ENCODE assay signal across 8 mouse cellular contexts in the genomic region with DNA sequence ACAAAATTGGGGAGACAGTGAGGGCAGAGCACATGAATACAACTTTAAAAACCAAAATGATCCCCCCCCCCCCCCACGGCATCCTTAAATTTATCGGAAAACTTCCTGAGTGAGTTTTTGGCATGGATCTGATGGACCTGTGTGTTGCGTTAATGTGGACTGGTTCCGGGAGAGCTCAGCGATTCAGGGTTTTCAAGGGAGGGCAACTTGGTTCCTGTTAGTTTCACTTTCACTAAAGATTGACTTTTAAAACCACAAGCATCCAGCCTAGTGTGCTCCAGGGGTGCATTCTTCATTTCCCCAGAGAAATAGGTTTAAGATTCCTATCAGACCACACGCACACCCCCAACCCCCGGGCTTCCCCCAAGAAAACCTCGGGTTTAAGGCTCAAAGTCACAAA. TPM values are rescaled to one million over a fixed set of nuclear protein-coding genes. Genes with fewer than 3 reads are reported as not detected.
DNase-seq lines count a peak whose midpoint lies in the region; ATAC-seq and TF ChIP-seq lines count a peak whose summit lies in the region.

No protein-coding gene starts in this region.

- no peaks in the 10 kb centered on the region for H3K9me3 ChIP-seq in ES-E14 (ENCODE audit: control insufficient read depth, insufficient read depth, low read depth, low read length)
- H3K9me3 ChIP-seq in kidney, embryonic 15.5 days (replicated peaks) = no peaks in the 10 kb centered on the region

- no peaks in the 10 kb centered on the region for H3K36me3 ChIP-seq in ES-E14 (ENCODE audit: control insufficient read depth, insufficient read depth, low read length, poor library complexity, severe bottlenecking)
- peaks cover 8% of the 10 kb centered on the region; the same call in 1 of the 2 replicates for H3K36me3 ChIP-seq in kidney, embryonic 15.5 days

- peak overlapping the region; percentile 84 for H3K4me2 ChIP-seq in kidney, embryonic 15.5 days

- peak overlapping the region; percentile 67 to 88; a peak in 3 of 4 replicates for H3K4me3 ChIP-seq in ES-E14 (ENCODE audit: insufficient read depth in 1 of 2, low read depth in 1 of 2, low read length in 2 of 2, poor library complexity in 1 of 2, severe bottlenecking in 1 of 2)
- peak overlapping the region; percentile 87 for H3K4me3 ChIP-seq in kidney, embryonic 15.5 days (replicated peaks)

- 22% methylated on average over 8 of the region's 8 CpGs for WGBS in kidney, embryonic 15.5 days

- no peak for ATAC-seq in kidney, embryonic 15.5 days (replicated peaks; ENCODE audit: low FRiP score)
- ATAC-seq in megakaryocyte, adult 5-6 weeks (ENCODE audit: poor library complexity, severe bottlenecking) = peak; percentile 56

- in situ Hi-C loops in ES-E14 (cut with MboI; ENCODE audit: low sequenced_read_pairs in 2 of 2, unreplicated experiment in 2 of 2) = no loop called here

- H3K9ac ChIP-seq in ES-E14 (ENCODE audit: insufficient read depth, low read depth, low read length, poor library complexity, severe bottlenecking) = no peak overlapping the region
- peak overlapping the region; percentile 93 for H3K9ac ChIP-seq in kidney, embryonic 15.5 days

- H3K4me1 ChIP-seq in ES-E14 (ENCODE audit: control insufficient read depth in 2 of 2, insufficient read depth in 2 of 2, low read length in 2 of 2, poor library complexity in 1 of 2) = no peaks in the 10 kb centered on the region
- peaks cover 24% of the 10 kb centered on the region for H3K4me1 ChIP-seq in kidney, embryonic 15.5 days

- DNase-seq in 3T3-L1 (ENCODE audit: low read depth, low spot score) (peak; percentile 94), ES-E14 (ENCODE audit: low read depth, low spot score) (no peak)
- peak; percentile 47 for DNase-seq in heart, adult 8-10 months (ENCODE audit: low spot score)
- DNase-seq in frontal cortex, postnatal 10 days (ENCODE audit: low spot score in 2 of 2) = no peak
- no peak for DNase-seq in layer of hippocampus, postnatal 14 days (ENCODE audit: low spot score in 2 of 2)
- no peak for DNase-seq in frontal cortex, adult 2 months (ENCODE audit: extremely low spot score in 1 of 2, low spot score in 1 of 2)

- H3K27me3 ChIP-seq in kidney, embryonic 15.5 days = peaks cover 13% of the 10 kb centered on the region; the same call in 1 of the 2 replicates

- H3K27ac ChIP-seq in ES-E14 (ENCODE audit: insufficient read depth, low read depth, low read length, poor library complexity, severe bottlenecking) = no peak overlapping the region
- H3K27ac ChIP-seq in kidney, embryonic 15.5 days = peak overlapping the region; percentile 94

TF ChIP-seq in ES-E14, 5 proteins besides CTCF, POLR2A, EP300 and RAD21:
- TF ChIP-seq HCFC1 (IDR thresholded peaks at IDR 0.05; ENCODE audit: borderline replicate concordance, insufficient read depth, low read length) (no peak), CHD2 (IDR thresholded peaks at IDR 0.05; ENCODE audit: low read depth, low read length) (no peak), ZNF384 (IDR thresholded peaks at IDR 0.05; ENCODE audit: low read depth, low read length) (no peak), ZC3H11A (IDR thresholded peaks at IDR 0.05; ENCODE audit: borderline replicate concordance, low read depth, low read length) (no peak), MAFK (IDR thresholded peaks at IDR 0.05; ENCODE audit: insufficient read depth, low read depth, low read length) (no peak)

RNA-seq across cellular contexts. Expression of a gene that starts 1.2 kb away (rescaled TPM):
- 7.2 and 8.5 TPM in 2 replicates for total RNA-seq in ES-E14 (2012; rRNA removed)
- total RNA-seq in heart, adult 8-10 months (2022) = 1 to 10 TPM; 4.8 to 6.1 (median 5.7) TPM
- 11.9 TPM in 2 replicates for polyA plus RNA-seq in kidney, embryonic 15.5 days (2015; fragmentation: Nextera tagmentation; extraction: Ambion mirVana)
- 0.27 and 0.84 TPM in 2 replicates for total RNA-seq in megakaryocyte, adult 5-6 weeks (2015)
- 0.07 TPM in 1 of 2 replicates, not detected in the other for total RNA-seq in megakaryocyte, adult 5-6 weeks (2017)
- total RNA-seq in layer of hippocampus, postnatal 14 days (2021) = 10 to 100 TPM; 21.1 to 26.2 TPM
- polyA plus RNA-seq in frontal cortex, adult 2 months (2012; rRNA removed) = 10.8 and 12.1 TPM in 2 replicates

RNA-seq across cellular contexts. Expression of a gene that starts 1.4 kb away (rescaled TPM):
- 25.5 and 29.0 TPM in 2 replicates for total RNA-seq in ES-E14 (2012; rRNA removed)
- 1 to 10 TPM; 2.5 to 4.8 (median 3.8) TPM for total RNA-seq in heart, adult 8-10 months (2022)
- polyA plus RNA-seq in kidney, embryonic 15.5 days (2015; fragmentation: Nextera tagmentation; extraction: Ambion mirVana) = 5.5 and 5.8 TPM in 2 replicates
- total RNA-seq in megakaryocyte, adult 5-6 weeks (2015) = 20.1 and 23.2 TPM in 2 replicates
- 3.2 and 5.8 TPM in 2 replicates for total RNA-seq in megakaryocyte, adult 5-6 weeks (2017)
- 1 to 10 TPM; 7.7 to 8.1 TPM for total RNA-seq in layer of hippocampus, postnatal 14 days (2021)
- 13.0 and 14.4 TPM in 2 replicates for polyA plus RNA-seq in frontal cortex, adult 2 months (2012; rRNA removed)

Comparison
In these comparisons a context has a peak if more than half of its experiments do, and no peak if none do; other contexts are left out.
1. DNase-seq: peak in 3T3-L1 (single experiment) and heart, adult 8-10 months (single experiment); none in ES-E14 (single experiment), frontal cortex, postnatal 10 days (0 of 2), layer of hippocampus, postnatal 14 days (0 of 2) and frontal cortex, adult 2 months (0 of 2).